Mouse (Mus musculus): ENCODE measurements around the gene Txnrd1.

The Txnrd1 gene

GRCm38 (mm10) chr10:82833926-82834325 is at the start of gene Txnrd1:
Gene Txnrd1 (plus strand): TSS chr10:82833951.
- DNase-seq = no peak

- no peak for DNase-seq
These were observed 44.6 kb upstream of the Txnrd1 start for GRCm38 (mm10) chr10:82789181-82789580.

GRCm38 (mm10) chr10:82790504-82790903 is 43.2 kb upstream of the Txnrd1 start:
- DNase-seq = no peak

GRCm38 (mm10) chr10:82791713-82792112 is 42.0 kb upstream of the Txnrd1 start:
- no peak for DNase-seq

GRCm38 (mm10) chr10:82792311-82792710 is 41.4 kb upstream of the Txnrd1 start:
- no peak for DNase-seq

GRCm38 (mm10) chr10:82795071-82795731 is 38.5 kb upstream of the Txnrd1 start:
- peak in 1 of 2 experiments; percentile 27 for DNase-seq

GRCm38 (mm10) chr10:82795767-82796166 is 38.0 kb upstream of the Txnrd1 start:
- DNase-seq = no peak

- DNase-seq = no peak
These were observed 37.2 kb upstream of the Txnrd1 start for GRCm38 (mm10) chr10:82796471-82797118.

- DNase-seq = no peak
These were observed 36.6 kb upstream of the Txnrd1 start for GRCm38 (mm10) chr10:82797119-82797491.

GRCm38 (mm10) chr10:82798312-82798933 is 35.3 kb upstream of the Txnrd1 start:
- no peak for DNase-seq

- no peak for DNase-seq
These were observed 33.7 kb upstream of the Txnrd1 start for GRCm38 (mm10) chr10:82800094-82800493.

GRCm38 (mm10) chr10:82804396-82804795 is 29.4 kb upstream of the Txnrd1 start:
- no peak for DNase-seq

GRCm38 (mm10) chr10:82805111-82805510 is 28.6 kb upstream of the Txnrd1 start:
- no peak for DNase-seq

- DNase-seq = no peak
These were observed 27.3 kb upstream of the Txnrd1 start for GRCm38 (mm10) chr10:82806414-82806813.

GRCm38 (mm10) chr10:82807238-82807637 is 26.5 kb upstream of the Txnrd1 start:
- no peak for DNase-seq

- DNase-seq = no peak
These were observed 25.6 kb upstream of the Txnrd1 start for GRCm38 (mm10) chr10:82808155-82808554.

- DNase-seq = no peak
These were observed 24.9 kb upstream of the Txnrd1 start for GRCm38 (mm10) chr10:82808891-82809290.

- DNase-seq = no peak
These were observed 24.4 kb upstream of the Txnrd1 start for GRCm38 (mm10) chr10:82809352-82809751.

- peak; percentile 63 to 65 for DNase-seq
These were observed 21.8 kb upstream of the Txnrd1 start for GRCm38 (mm10) chr10:82811855-82812431.

GRCm38 (mm10) chr10:82814096-82814970 is 19.4 kb upstream of the Txnrd1 start:
- peak; percentile 53 to 65 for DNase-seq

- DNase-seq = no peak
These were observed 17.3 kb upstream of the Txnrd1 start for GRCm38 (mm10) chr10:82816441-82816840.

GRCm38 (mm10) chr10:82817514-82817913 is 16.2 kb upstream of the Txnrd1 start:
- DNase-seq = no peak

GRCm38 (mm10) chr10:82817936-82818335 is 15.8 kb upstream of the Txnrd1 start:
- DNase-seq = peak in 1 of 2 experiments; percentile 22

All from thymus, adult 18-20 months (tissue).